Mouse (Mus musculus) E14TG2a.4 (cell line): ENCODE data around the gene Nln.

Source experiments
- H3K27me3 ChIP-seq: 2 replicates; pipeline ENCODE4 v1.6.1; 2014; ENCODE audit warnings: low read length, control low read depth; ENCODE audit not compliant: insufficient read depth
- H3K36me3 ChIP-seq: 2 replicates; pipeline ENCODE4 v1.6.1; 2014; ENCODE audit warnings: low read length, control low read depth; ENCODE audit not compliant: insufficient read depth
- H3K4me1 ChIP-seq: replicated peaks from 2 replicates; pipeline ENCODE4 v1.6.1; 2014; ENCODE audit warnings: low read depth, low read length, control low read depth
- H3K4me3 ChIP-seq: replicated peaks from 2 replicates; pipeline ENCODE4 v1.5.1; 2014; ENCODE audit warnings: mild to moderate bottlenecking, low read length
- H3K9me3 ChIP-seq: 2 replicates; pipeline ENCODE4 v1.6.1; 2014; ENCODE audit warnings: low read length, control low read depth
- CTCF ChIP-seq: conservative IDR thresholded peaks from 2 replicates; pipeline ENCODE4 v1.5.1; 2014; ENCODE audit warnings: low read length
- NANOG ChIP-seq: IDR thresholded peaks from 2 replicates; pipeline ENCODE4 v1.6.1; 2014; ENCODE audit warnings: borderline replicate concordance, low read length, mixed read lengths
- POU5F1 ChIP-seq: IDR thresholded peaks from 2 replicates; pipeline ENCODE4 v1.6.1; 2014; ENCODE audit warnings: low read length, borderline replicate concordance

Nln gene

GRCm38 (mm10) chr13:104109288-104109815, at the start of gene Nln, which contains the start of gene Sgtb:
Nln (minus strand) TSS chr13:104109614.
Sgtb (plus strand) TSS chr13:104109741.
- H3K4me1 ChIP-seq: peaks cover 13% of the 10 kb centered on the region
- peaks cover 6% of the 10 kb centered on the region; the same call in 1 of the 2 replicates for H3K36me3 ChIP-seq
- H3K4me3 ChIP-seq: peak within 1 kb of the TSS; percentile 94
- TF ChIP-seq CTCF (no peak), POU5F1 (no peak), NANOG (no peak)
- peaks cover 6% of the 10 kb centered on the region for H3K9me3 ChIP-seq
- H3K27me3 ChIP-seq: no peaks in the 10 kb centered on the region

- peaks cover 77% of the 10 kb centered on the region for H3K36me3 ChIP-seq
- no peak overlapping the region for H3K4me3 ChIP-seq
- TF ChIP-seq CTCF: no peak
- TF ChIP-seq POU5F1: no peak
- no peak for TF ChIP-seq NANOG
- H3K4me1 ChIP-seq: no peaks in the 10 kb centered on the region
- no peaks in the 10 kb centered on the region for H3K9me3 ChIP-seq
- no peaks in the 10 kb centered on the region for H3K27me3 ChIP-seq
Measured at GRCm38 (mm10) chr13:104155686-104156085, 46.3 kb upstream of the Nln start.

- TF ChIP-seq CTCF (no peak), NANOG (no peak), POU5F1 (no peak)
- H3K4me1 ChIP-seq: no peaks in the 10 kb centered on the region
- no peaks in the 10 kb centered on the region for H3K27me3 ChIP-seq
- no peaks in the 10 kb centered on the region for H3K9me3 ChIP-seq
- H3K36me3 ChIP-seq: peaks cover 77% of the 10 kb centered on the region
- no peak overlapping the region for H3K4me3 ChIP-seq
Measured at GRCm38 (mm10) chr13:104155106-104155505, 45.7 kb upstream of the Nln start.

GRCm38 (mm10) chr13:104154180-104154579, 44.8 kb upstream of the Nln start:
- H3K4me1 ChIP-seq: no peaks in the 10 kb centered on the region

GRCm38 (mm10) chr13:104145646-104146045, 36.2 kb upstream of the Nln start:
- H3K36me3 ChIP-seq: peaks cover 95% of the 10 kb centered on the region
- no peaks in the 10 kb centered on the region for H3K27me3 ChIP-seq
- TF ChIP-seq CTCF (no peak), POU5F1 (no peak), NANOG (no peak)
- no peaks in the 10 kb centered on the region for H3K9me3 ChIP-seq
- peaks cover 10% of the 10 kb centered on the region; the same call in 1 of the 2 replicates for H3K4me1 ChIP-seq
- H3K4me3 ChIP-seq: no peak overlapping the region

More at GRCm38 (mm10) chr13:104154180-104154579, 44.8 kb upstream of the Nln start:
- no peaks in the 10 kb centered on the region for H3K27me3 ChIP-seq
- peaks cover 76% of the 10 kb centered on the region for H3K36me3 ChIP-seq
- H3K4me3 ChIP-seq: no peak overlapping the region
- no peaks in the 10 kb centered on the region for H3K9me3 ChIP-seq
- TF ChIP-seq CTCF (no peak), NANOG (no peak), POU5F1 (no peak)

GRCm38 (mm10) chr13:104144871-104145270, 35.5 kb upstream of the Nln start:
- Histone ChIP-seq H3K4me1 (peaks cover 14% of the 10 kb centered on the region; the same call in 1 of the 2 replicates), H3K9me3 (no peaks in the 10 kb centered on the region)

GRCm38 (mm10) chr13:104139369-104140209, 30.2 kb upstream of the Nln start:
- Histone ChIP-seq H3K36me3 (peaks cover 69% of the 10 kb centered on the region), H3K4me1 (0 out of 2 replicates have a peak, but pooled peaks cover 9% of the 10 kb centered on the region), H3K9me3 (no peaks in the 10 kb centered on the region), H3K27me3 (no peaks in the 10 kb centered on the region), H3K4me3 (no peak overlapping the region)
- TF ChIP-seq CTCF (peak; percentile 95), NANOG (no peak)

More at GRCm38 (mm10) chr13:104144871-104145270, 35.5 kb upstream of the Nln start:
- Histone ChIP-seq H3K4me3 (no peak overlapping the region), H3K27me3 (no peaks in the 10 kb centered on the region), H3K36me3 (peaks cover 96% of the 10 kb centered on the region)
- TF ChIP-seq CTCF (no peak), NANOG (no peak), POU5F1 (no peak)

- Histone ChIP-seq H3K4me3 (no peak overlapping the region), H3K27me3 (no peaks in the 10 kb centered on the region), H3K9me3 (no peaks in the 10 kb centered on the region), H3K4me1 (no peaks in the 10 kb centered on the region), H3K36me3 (peaks cover 28% of the 10 kb centered on the region)
- TF ChIP-seq POU5F1: no peak
- TF ChIP-seq NANOG: no peak
- no peak for TF ChIP-seq CTCF
Measured at GRCm38 (mm10) chr13:104134510-104135085, 25.2 kb upstream of the Nln start.
